Mouse (Mus musculus): ENCODE results near the gene Lrwd1. TPM values are rescaled to one million over a fixed set of nuclear protein-coding genes. Genes with fewer than 3 reads are reported as not detected.

The Lrwd1 gene
- 46.2 and 50.8 TPM in 2 replicates for polyA plus RNA-seq (2015; fragmentation: Nextera tagmentation; extraction: Ambion mirVana)

DNA sequence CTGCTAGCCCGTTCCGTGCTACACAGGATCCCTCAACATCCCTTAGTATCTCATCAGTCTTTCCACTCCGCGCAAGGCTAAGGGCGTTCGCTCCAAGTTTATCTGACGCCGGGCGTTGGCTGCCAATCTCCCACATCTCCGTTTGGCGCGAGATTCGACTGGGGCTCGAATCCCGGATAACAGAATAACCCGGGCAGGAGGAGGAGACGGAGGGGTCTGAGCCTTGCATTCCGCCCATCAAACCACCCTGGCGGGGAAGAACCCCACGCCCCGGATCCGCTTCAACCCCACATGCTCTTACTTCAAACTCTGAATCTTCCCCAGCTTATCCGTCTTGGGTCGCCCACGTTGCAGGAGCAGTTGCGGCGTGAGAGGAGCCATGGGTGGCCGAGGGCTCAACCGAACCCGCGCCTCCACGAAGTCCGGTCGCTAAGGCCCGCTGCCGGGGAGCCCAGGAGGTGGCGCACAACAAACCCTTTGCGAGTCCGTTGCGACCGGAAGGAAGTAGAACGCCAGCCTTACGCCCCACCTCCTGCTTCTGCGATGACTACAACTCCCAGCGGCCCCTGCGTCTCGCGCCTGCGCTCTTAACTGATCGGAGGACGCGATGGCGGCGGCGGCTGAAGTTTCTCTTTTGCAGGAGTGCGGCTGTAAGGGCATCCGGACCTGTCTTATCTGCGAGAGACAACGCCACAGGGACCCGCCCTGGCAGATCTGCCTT lies at the start of gene Lrwd1, which contains the start of gene Alkbh4:
Gene Lrwd1, minus strand, starts transcription at position 504 of the 721 bp plus-strand sequence.
Gene Alkbh4, plus strand, starts transcription at position 576 of the 721 bp plus-strand sequence.

DNA sequence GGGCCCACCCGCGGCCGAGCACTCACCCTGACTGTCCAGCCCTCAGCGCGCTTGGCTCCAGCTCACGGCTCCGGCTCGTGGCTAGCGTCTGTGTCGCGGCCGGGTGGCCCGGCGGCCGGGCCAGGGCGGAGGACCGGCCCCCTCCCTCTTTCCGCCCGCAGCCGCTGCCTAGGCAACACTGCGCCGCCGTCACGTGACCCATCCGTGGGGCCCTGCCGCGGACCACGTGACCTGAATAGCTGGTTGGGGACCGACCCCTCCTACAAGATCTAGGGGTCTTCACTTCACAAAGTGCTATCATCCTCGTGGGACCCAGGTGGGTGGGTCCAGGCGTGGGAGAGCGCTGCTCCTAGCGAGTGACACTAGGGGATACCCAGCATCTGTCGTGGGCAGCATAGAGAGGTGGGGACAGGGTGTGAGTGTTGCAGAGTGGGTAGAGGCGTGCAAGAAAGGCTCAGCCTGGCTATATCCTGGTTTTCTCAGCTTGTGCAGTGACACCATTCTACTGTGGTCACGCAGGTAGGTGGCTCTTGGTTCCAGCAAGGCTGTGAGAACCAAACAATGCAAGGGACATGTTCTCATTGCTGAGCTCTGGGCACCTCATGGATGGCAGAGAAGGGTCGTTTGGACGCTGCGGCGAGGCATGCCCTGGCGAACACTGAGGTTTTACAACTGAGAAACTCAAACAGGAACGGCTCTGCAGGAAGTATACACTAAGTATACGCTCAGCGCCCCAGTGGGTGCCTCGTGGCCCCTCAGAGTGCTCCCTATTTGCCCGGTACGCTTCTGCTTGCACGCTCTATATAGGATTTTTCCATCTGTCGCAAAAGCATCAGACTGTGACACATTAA lies 34.9 kb upstream of the Lrwd1 start, which contains the start of gene Orai2:
Gene Orai2, minus strand, starts transcription at position 202 of the 851 bp plus-strand sequence.

DNA sequence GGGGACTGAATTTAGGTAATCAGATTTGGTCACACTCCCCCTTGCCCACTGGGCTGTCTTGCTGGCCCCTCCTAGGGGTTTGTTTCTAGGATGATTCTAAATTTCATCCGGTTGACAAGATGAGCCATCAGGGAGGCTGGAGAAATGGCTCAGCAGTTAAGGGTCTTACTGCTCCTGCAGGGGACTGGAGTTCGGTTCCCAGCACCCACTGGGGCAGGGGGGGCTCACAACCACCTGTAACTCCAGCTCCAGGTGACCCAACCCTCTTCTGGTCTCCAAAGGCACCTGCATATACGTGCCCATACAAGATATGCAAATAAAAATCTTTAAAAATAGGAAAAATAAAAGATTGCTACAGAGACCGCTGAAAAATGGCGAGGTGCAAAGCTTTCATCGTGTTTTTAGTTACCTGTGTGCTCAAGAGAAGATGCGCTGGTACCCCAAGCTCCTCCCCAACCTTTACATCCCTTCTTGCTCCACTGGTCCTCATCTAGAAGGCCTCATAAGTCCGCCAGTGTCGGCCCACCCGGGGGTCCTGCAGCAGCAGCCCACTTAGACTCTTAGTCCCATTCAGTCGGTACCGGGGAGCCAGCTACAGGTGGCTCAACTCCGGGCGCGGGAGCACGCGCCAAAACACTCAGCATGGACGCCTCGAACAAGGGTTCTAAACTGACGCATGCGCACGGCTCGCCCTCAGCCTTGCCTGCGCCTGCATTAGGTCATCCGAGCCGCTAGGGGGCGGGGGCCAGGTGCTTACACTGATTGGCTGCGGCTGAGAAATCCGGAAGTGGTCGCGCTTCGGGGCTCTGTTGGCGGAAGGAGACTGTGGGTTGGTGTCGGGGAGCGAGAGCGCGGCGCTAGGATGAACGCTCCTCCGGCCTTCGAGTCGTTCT lies 19.7 kb downstream of the Lrwd1 start, which contains the start of gene Polr2j:
Gene Polr2j, plus strand, starts transcription at position 741 of the 893 bp plus-strand sequence.

DNA sequence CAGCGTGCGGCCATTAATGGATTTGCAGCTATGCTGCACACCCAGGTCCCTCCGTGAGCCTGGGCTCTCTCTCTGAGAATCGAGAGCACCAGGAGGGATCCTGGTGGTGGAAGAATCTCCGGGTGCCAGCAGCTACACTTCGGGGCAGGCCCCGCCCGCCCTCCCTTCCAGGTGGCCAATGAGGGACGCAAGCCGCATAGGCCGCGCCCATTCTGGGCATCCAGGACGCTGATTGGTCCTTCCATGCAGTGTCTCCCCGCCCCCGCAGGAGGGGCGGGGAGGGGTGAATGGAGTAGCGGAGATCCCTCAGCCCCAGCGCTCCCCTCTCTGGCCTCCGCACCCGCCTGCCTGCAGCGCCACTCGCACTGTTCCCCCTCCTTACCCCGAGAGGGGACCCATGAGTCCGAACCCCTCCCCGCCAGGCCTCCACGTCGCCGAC lies 52.2 kb downstream of the Lrwd1 start, which contains the start of gene Rasa4:
Gene Rasa4, plus strand, starts transcription at position 248 of the 439 bp plus-strand sequence.

Other genes with a start within 250 kb of the Lrwd1 start
- gene Hspb1, start 248.2 kb downstream of the Lrwd1 start, polyA plus RNA-seq (2015; fragmentation: Nextera tagmentation; extraction: Ambion mirVana), result 64.5 and 67.6 TPM in 2 replicates
- 55.4 and 62.3 TPM in 2 replicates for gene Ywhag, start 201.5 kb downstream of the Lrwd1 start, polyA plus RNA-seq (2015; fragmentation: Nextera tagmentation; extraction: Ambion mirVana)
- gene Ssc4d, start 161.5 kb downstream of the Lrwd1 start, polyA plus RNA-seq (2015; fragmentation: Nextera tagmentation; extraction: Ambion mirVana), result 2.8 and 3.6 TPM in 2 replicates
- not detected in 2 replicates for gene Zp3, start 156.0 kb downstream of the Lrwd1 start, polyA plus RNA-seq (2015; fragmentation: Nextera tagmentation; extraction: Ambion mirVana)
- gene Dtx2, start 141.3 kb downstream of the Lrwd1 start, polyA plus RNA-seq (2015; fragmentation: Nextera tagmentation; extraction: Ambion mirVana), result 6.9 and 10.6 TPM in 2 replicates
- gene Upk3b, start 97.6 kb downstream of the Lrwd1 start, polyA plus RNA-seq (2015; fragmentation: Nextera tagmentation; extraction: Ambion mirVana), result 28.8 and 32.7 TPM in 2 replicates
- not detected in 2 replicates for gene Upk3bl, start 81.6 kb downstream of the Lrwd1 start, polyA plus RNA-seq (2015; fragmentation: Nextera tagmentation; extraction: Ambion mirVana)
- 5.1 and 5.8 TPM in 2 replicates for gene Rasa4, start 52.2 kb downstream of the Lrwd1 start, polyA plus RNA-seq (2015; fragmentation: Nextera tagmentation; extraction: Ambion mirVana)
- 188 and 203 TPM in 2 replicates for gene Polr2j, start 19.4 kb downstream of the Lrwd1 start, polyA plus RNA-seq (2015; fragmentation: Nextera tagmentation; extraction: Ambion mirVana)
- 17.4 and 18.6 TPM in 2 replicates for gene Alkbh4, start 72 bp upstream of the Lrwd1 start, polyA plus RNA-seq (2015; fragmentation: Nextera tagmentation; extraction: Ambion mirVana)
- 9.1 and 12.4 TPM in 2 replicates for gene Orai2, start 34.6 kb upstream of the Lrwd1 start, polyA plus RNA-seq (2015; fragmentation: Nextera tagmentation; extraction: Ambion mirVana)
- 29.3 and 32.6 TPM in 2 replicates for gene Prkrip1, start 62.9 kb upstream of the Lrwd1 start, polyA plus RNA-seq (2015; fragmentation: Nextera tagmentation; extraction: Ambion mirVana)
- 2.0 and 3.1 TPM in 2 replicates for gene Sh2b2, start 110.5 kb upstream of the Lrwd1 start, polyA plus RNA-seq (2015; fragmentation: Nextera tagmentation; extraction: Ambion mirVana)